In the genomic region with DNA sequence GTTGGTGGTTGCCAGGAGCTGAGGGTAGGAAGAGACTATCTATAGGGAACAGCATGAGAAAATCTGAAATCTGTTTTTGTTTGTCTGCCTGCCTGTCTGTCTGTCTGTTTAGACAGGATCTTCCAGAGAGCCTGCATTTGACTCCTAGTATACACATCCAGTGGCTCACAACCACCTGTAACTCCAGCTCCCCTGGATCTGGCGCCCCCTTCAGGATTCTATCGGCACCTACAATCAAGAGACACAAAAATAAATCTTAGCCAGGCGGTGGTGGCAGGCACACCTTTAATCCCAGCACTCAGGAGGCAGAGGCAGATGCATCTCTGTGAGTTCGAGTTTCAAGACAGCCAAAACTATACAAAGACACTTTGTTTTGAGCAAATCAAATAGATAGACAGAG, we compare ENCODE assay signal across 9 mouse cellular contexts. TPM values are rescaled to one million over a fixed set of nuclear protein-coding genes. Genes with fewer than 3 reads are reported as not detected.
DNase-seq lines count a peak whose midpoint lies in the region; TF ChIP-seq lines count a peak whose summit lies in the region.
"Had no signal": no experiment of that assay in that cellular context is flagged by ENCODE, and none has a peak within 500 bp of the region (broad histone marks: within the 10 kb centered on the region; RNA-seq: fewer than 3 reads in every experiment).

No protein-coding gene starts in this region.

- no peak overlapping the region for H3K27ac ChIP-seq in layer of hippocampus, adult 2 months

- DNase-seq in layer of hippocampus, adult 2 months (ENCODE audit: low spot score in 2 of 2): no peak
- DNase-seq in layer of hippocampus, adult 8-10 months (ENCODE audit: low spot score in 2 of 2): no peak
- peak; percentile 60 for DNase-seq in 416B (ENCODE audit: low read depth)
- peak; percentile 39 for DNase-seq in CD4-positive helper T cell, adult 2 months (ENCODE audit: low read depth, low spot score)
- peak; percentile 34 for DNase-seq in c-Kit-positive CD71-positive TER-119-negative erythroid progenitor cells, embryonic 14.5 days (ENCODE audit: low read depth)
- no peak for DNase-seq in heart, postnatal 25 days (ENCODE audit: low spot score)
- DNase-seq in right cerebral cortex, postnatal 4 days: no peak
- DNase-seq: cerebellum, postnatal 10 days; heart, adult 11 months had no signal

- peak; percentile 73 for TF ChIP-seq CTCF in layer of hippocampus, adult 2 months (conservative IDR thresholded peaks at IDR 0.05)

- intact Hi-C loops in heart, postnatal 25 days (cut with DNase I): loop anchor here (10.0 kb wide), 1 partner anchor 208 kb away; no protein-coding TSS in a partner anchor

- H3K4me3 ChIP-seq in layer of hippocampus, adult 2 months: no peak overlapping the region

RNA-seq across cellular contexts. Expression of a gene that starts 4.5 kb away (rescaled TPM):
- 100 to 1,000 TPM; 550 to 603 TPM for total RNA-seq in layer of hippocampus, adult 2 months (2021)
- 100 to 1,000 TPM; 583 to 634 (median 610) TPM for total RNA-seq in layer of hippocampus, adult 8-10 months (2022)
- total RNA-seq in heart, postnatal 25 days (2021): 10 to 100 TPM; 11.0 to 11.7 TPM

RNA-seq across cellular contexts. Expression of a gene that starts 33.4 kb away (rescaled TPM):
- total RNA-seq in layer of hippocampus, adult 2 months (2021): 10 to 100 TPM; 14.5 to 14.9 TPM
- 10 to 100 TPM; 21.8 to 39.3 (median 32.1) TPM for total RNA-seq in layer of hippocampus, adult 8-10 months (2022)
- total RNA-seq in heart, postnatal 25 days (2021): 10 to 100 TPM; 23.8 to 31.9 TPM

RNA-seq across cellular contexts. Expression of a gene that starts 58.3 kb away (rescaled TPM):
- 1 to 10 TPM in 1 of 2 experiments, not detected in 1; 2.0 TPM for total RNA-seq in layer of hippocampus, adult 2 months (2021)
- 1 to 10 TPM in 3 of 4 experiments, under 1 TPM in 1; 0.66 to 1.9 (median 1.2) TPM for total RNA-seq in layer of hippocampus, adult 8-10 months (2022)
- not detected for total RNA-seq in heart, postnatal 25 days (2021)

Comparison
In these comparisons a context has a peak if more than half of its experiments do, and no peak if none do; other contexts are left out.
1. DNase-seq: peak in 416B (single experiment), CD4-positive helper T cell, adult 2 months (single experiment) and c-Kit-positive CD71-positive TER-119-negative erythroid progenitor cells, embryonic 14.5 days (single experiment); none in layer of hippocampus, adult 2 months (0 of 2), layer of hippocampus, adult 8-10 months (0 of 2), heart, postnatal 25 days (single experiment) and right cerebral cortex, postnatal 4 days (single experiment).
2. RNA of a gene that starts 4.5 kb away (total RNA-seq): 583 to 634 TPM in layer of hippocampus, adult 8-10 months and 550 to 603 TPM in layer of hippocampus, adult 2 months; 11.0 to 11.7 TPM in heart, postnatal 25 days; every median in the first group is over 10 times any median in the second.